Mouse (Mus musculus) embryo, embryonic 10 days (tissue): ENCODE measurements at regions not wholly inside any gene's neighbourhood (a gene's known extent, or its start where the extent isn't known, plus 50 kb on each side); places are given as distances from the start of the nearest gene placed in this dataset.

ENCODE experiments used
- DNase-seq: peaks from one replicate; pipeline ENCODE4 v3.0.0-alpha.2; 2015; ENCODE audit warnings: low spot score

- no peak for DNase-seq
These were observed 58.3 kb downstream of the Tmem100 start for GRCm38 (mm10) chr11:90088473-90088872.

GRCm38 (mm10) chr11:90094052-90094451 is 63.9 kb downstream of the Tmem100 start:
- DNase-seq: no peak

- DNase-seq: no peak
These were observed 64.7 kb downstream of the Tmem100 start for GRCm38 (mm10) chr11:90094700-90095355.

GRCm38 (mm10) chr11:90098471-90098870 is 68.3 kb downstream of the Tmem100 start:
- no peak for DNase-seq

- no peak for DNase-seq
These were observed 69.0 kb downstream of the Tmem100 start for GRCm38 (mm10) chr11:90099178-90099577.

GRCm38 (mm10) chr11:90100161-90100560 is 70.0 kb downstream of the Tmem100 start:
- no peak for DNase-seq

GRCm38 (mm10) chr11:90101284-90101683 is 71.1 kb downstream of the Tmem100 start:
- DNase-seq: no peak

GRCm38 (mm10) chr11:90106063-90106798 is 76.1 kb downstream of the Tmem100 start:
- no peak for DNase-seq

GRCm38 (mm10) chr11:90109681-90110111 is 77.8 kb upstream of the Gm45716 start:
- DNase-seq: peak; percentile 49

- DNase-seq: no peak
These were observed 77.3 kb upstream of the Gm45716 start for GRCm38 (mm10) chr11:90110170-90110569.

GRCm38 (mm10) chr11:90112174-90112573 is 75.3 kb upstream of the Gm45716 start:
- no peak for DNase-seq

GRCm38 (mm10) chr11:90116676-90117663 is 70.5 kb upstream of the Gm45716 start:
- no peak for DNase-seq

GRCm38 (mm10) chr11:90117664-90118295 is 69.7 kb upstream of the Gm45716 start:
- no peak for DNase-seq

GRCm38 (mm10) chr11:90121902-90122301 is 65.6 kb upstream of the Gm45716 start:
- peak; percentile 41 for DNase-seq

- no peak for DNase-seq
These were observed 64.8 kb upstream of the Gm45716 start for GRCm38 (mm10) chr11:90122709-90123108.

GRCm38 (mm10) chr11:90123851-90124250 is 63.6 kb upstream of the Gm45716 start:
- no peak for DNase-seq

GRCm38 (mm10) chr11:90126289-90126688 is 61.2 kb upstream of the Gm45716 start:
- DNase-seq: no peak

- no peak for DNase-seq
These were observed 58.5 kb upstream of the Gm45716 start for GRCm38 (mm10) chr11:90128865-90129415.

GRCm38 (mm10) chr11:90129793-90130624 is 57.5 kb upstream of the Gm45716 start:
- DNase-seq: peak; percentile 59

GRCm38 (mm10) chr11:90130635-90131034 is 56.8 kb upstream of the Gm45716 start:
- DNase-seq: peak; percentile 28

GRCm38 (mm10) chr11:90132579-90132978 is 54.9 kb upstream of the Gm45716 start:
- DNase-seq: no peak
